Mouse (Mus musculus) left cerebral cortex, postnatal 10 days (tissue): ENCODE results near the gene Jarid2. TPM values are rescaled to one million over a fixed set of nuclear protein-coding genes. Genes with fewer than 3 reads are reported as not detected.

ENCODE experiments used
- DNase-seq, 2 experiments: peaks; one replicate each; pipeline ENCODE4 v3.0.0; 2021 to 2022; ENCODE audit warnings: low spot score in 2 of 2, mixed read lengths in 1 of 2; ENCODE audit errors: extremely low spot score in 1 of 2
- intact Hi-C: fragments of 180-260 bp; cut with DNase I; formaldehyde crosslinking; loops from one replicate; pipeline ENCODE4 v1.15.1; 2025
- total RNA-seq, 2 experiments: library from RNA; stranded (reverse); gene quantifications; 2 replicates each; pipeline ENCODE4 v1.2.3; 2021

Gene Jarid2
- total RNA-seq, 2 experiments from 2014 or later: 43.3 to 45.8 TPM

GRCm38 (mm10) chr13:44763068-44763467 lies 33.8 kb downstream of the Jarid2 start:
- intact Hi-C loops: no loop called here
- no peak for DNase-seq

- intact Hi-C loops: no loop called here
- no peak for DNase-seq
Measured at GRCm38 (mm10) chr13:44767751-44768150, 38.5 kb downstream of the Jarid2 start.

- no peak for DNase-seq
- intact Hi-C loops: no loop called here
Measured at GRCm38 (mm10) chr13:44770808-44771605, 41.7 kb downstream of the Jarid2 start.

GRCm38 (mm10) chr13:44772816-44773215 lies 43.5 kb downstream of the Jarid2 start:
- intact Hi-C loops: no loop called here
- no peak for DNase-seq

GRCm38 (mm10) chr13:44774351-44774750 lies 45.1 kb downstream of the Jarid2 start:
- intact Hi-C loops: no loop called here
- DNase-seq: no peak

GRCm38 (mm10) chr13:44775396-44775795 lies 46.1 kb downstream of the Jarid2 start:
- no peak for DNase-seq
- intact Hi-C loops: no loop called here

- no peak for DNase-seq
- intact Hi-C loops: no loop called here
Measured at GRCm38 (mm10) chr13:44780506-44780905, 51.2 kb downstream of the Jarid2 start.

GRCm38 (mm10) chr13:44781126-44781525 lies 51.9 kb downstream of the Jarid2 start:
- no peak for DNase-seq
- intact Hi-C loops: no loop called here

GRCm38 (mm10) chr13:44784551-44784950 lies 55.3 kb downstream of the Jarid2 start:
- intact Hi-C loops: no loop called here
- DNase-seq: no peak

GRCm38 (mm10) chr13:44786291-44786690 lies 57.0 kb downstream of the Jarid2 start:
- intact Hi-C loops: no loop called here

GRCm38 (mm10) chr13:44788352-44789125 lies 59.3 kb downstream of the Jarid2 start:
- intact Hi-C loops: no loop called here
- no peak for DNase-seq

More at GRCm38 (mm10) chr13:44786291-44786690, 57.0 kb downstream of the Jarid2 start:
- peak; percentile 34 to 42 for DNase-seq

- intact Hi-C loops: no loop called here
- DNase-seq: no peak
Measured at GRCm38 (mm10) chr13:44789982-44790381, 60.7 kb downstream of the Jarid2 start.

GRCm38 (mm10) chr13:44792361-44792892 lies 63.2 kb downstream of the Jarid2 start:
- DNase-seq: no peak
- intact Hi-C loops: no loop called here

GRCm38 (mm10) chr13:44795891-44796290 lies 66.6 kb downstream of the Jarid2 start:
- DNase-seq: no peak
- intact Hi-C loops: no loop called here

- intact Hi-C loops: no loop called here
- DNase-seq: peak in 1 of 2 experiments; percentile 48
Measured at GRCm38 (mm10) chr13:44796775-44797174, 67.5 kb downstream of the Jarid2 start.

- intact Hi-C loops: no loop called here
Measured at GRCm38 (mm10) chr13:44798280-44798679, 69.0 kb downstream of the Jarid2 start.

GRCm38 (mm10) chr13:44799166-44799565 lies 69.9 kb downstream of the Jarid2 start:
- DNase-seq: no peak
- intact Hi-C loops: no loop called here

More at GRCm38 (mm10) chr13:44798280-44798679, 69.0 kb downstream of the Jarid2 start:
- no peak for DNase-seq

GRCm38 (mm10) chr13:44800059-44800458 lies 70.8 kb downstream of the Jarid2 start:
- intact Hi-C loops: loop anchor here (5.0 kb wide), 1 partner anchor 177 kb away; no protein-coding TSS in a partner anchor
- DNase-seq: no peak

- intact Hi-C loops: loop anchor here (5.0 kb wide), 1 partner anchor 172 kb away; no protein-coding TSS in a partner anchor
- DNase-seq: peak in 1 of 2 experiments; percentile 57
Measured at GRCm38 (mm10) chr13:44804876-44805275, 75.6 kb downstream of the Jarid2 start.
